Mouse (Mus musculus): ENCODE data around the gene Scgb2b18. TPM values are rescaled to one million over a fixed set of nuclear protein-coding genes. Genes with fewer than 3 reads are reported as not detected.
"Not testable (repeated sequence)": the region's sequence is repeated elsewhere in the genome, so short reads cannot be mapped to it uniquely, and the experiment has no call there.

Scgb2b18 gene
- polyA plus RNA-seq (2016; fragmentation: Nextera tagmentation; extraction: Ambion mirVana): not detected in 2 replicates

DNA sequence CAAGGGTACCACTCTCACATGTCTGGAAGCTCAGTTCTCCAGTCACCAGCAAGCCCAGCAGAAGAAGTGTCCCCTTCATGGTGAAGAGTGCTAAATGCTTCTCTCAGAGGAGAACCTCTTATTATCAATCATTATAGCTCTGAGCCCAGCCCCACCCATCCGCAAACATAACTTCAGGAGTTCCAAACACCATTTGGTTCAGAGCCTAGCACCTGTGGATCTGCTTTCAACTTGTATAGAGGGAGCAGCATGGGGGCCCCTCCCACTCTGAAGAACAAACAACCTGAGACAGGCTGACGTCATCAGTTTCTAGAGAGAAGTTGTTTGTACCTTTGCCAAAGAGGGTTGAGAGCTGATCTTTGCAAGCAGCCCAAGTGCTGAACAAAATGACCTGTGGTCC, at the start of gene Scgb2b18:
Gene Scgb2b18, minus strand, starts transcription at position 101 of the 400 bp plus-strand sequence.
- not testable (repeated sequence) for DNase-seq (ENCODE audit: low spot score); H3K9me3 ChIP-seq; H3K36me3 ChIP-seq; H3K27me3 ChIP-seq (ENCODE audit: insufficient read depth, poor library complexity, severe bottlenecking); H3K4me3 ChIP-seq; H3K4me1 ChIP-seq (replicated peaks); H3K27ac ChIP-seq
- WGBS: 86% methylated on average over 2 of the region's 2 CpGs

DNA sequence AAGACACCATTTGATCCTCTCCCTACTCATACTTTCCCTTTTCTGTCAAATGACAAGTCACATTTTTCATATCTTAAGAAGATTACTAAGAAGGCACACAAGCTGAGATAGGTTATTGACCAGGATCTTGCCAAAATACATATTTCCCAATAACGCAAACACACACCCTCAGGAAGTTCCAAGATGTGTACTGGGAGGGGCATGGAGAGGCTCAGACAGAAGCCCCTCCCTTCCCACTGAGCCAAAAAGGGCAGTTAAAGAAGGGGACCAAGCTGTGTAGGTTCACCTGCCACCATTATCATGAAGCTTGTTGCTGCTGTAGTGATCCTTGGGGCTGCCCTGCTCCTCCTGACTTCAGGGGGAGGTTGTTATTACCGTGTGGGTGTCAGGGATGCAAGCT, 11.6 kb upstream of the Scgb2b18 start, which contains the start of gene Scgb1b18:
Gene Scgb1b18, plus strand, starts transcription at position 301 of the 400 bp plus-strand sequence.
- DNase-seq (ENCODE audit: low spot score); H3K36me3 ChIP-seq; H3K9me3 ChIP-seq; H3K4me3 ChIP-seq; H3K27ac ChIP-seq; H3K27me3 ChIP-seq (ENCODE audit: insufficient read depth, poor library complexity, severe bottlenecking); H3K4me1 ChIP-seq (replicated peaks): not testable (repeated sequence)
- WGBS: no CpG with 5 or more reads among the region's 2 CpGs

Other genes starting within 250 kb of the Scgb2b18 start
- not detected in 2 replicates for gene Scgb2b17, start 117.3 kb downstream of the Scgb2b18 start, polyA plus RNA-seq (2016; fragmentation: Nextera tagmentation; extraction: Ambion mirVana)
- gene Scgb1b17, start 110.4 kb downstream of the Scgb2b18 start, polyA plus RNA-seq (2016; fragmentation: Nextera tagmentation; extraction: Ambion mirVana): not detected in 2 replicates
- not detected in 2 replicates for gene Scgb1b18, start 11.7 kb upstream of the Scgb2b18 start, polyA plus RNA-seq (2016; fragmentation: Nextera tagmentation; extraction: Ambion mirVana)
- not detected in 2 replicates for gene Scgb2b19, start 106.5 kb upstream of the Scgb2b18 start, polyA plus RNA-seq (2016; fragmentation: Nextera tagmentation; extraction: Ambion mirVana)
- not detected in 2 replicates for gene Scgb1b19, start 113.4 kb upstream of the Scgb2b18 start, polyA plus RNA-seq (2016; fragmentation: Nextera tagmentation; extraction: Ambion mirVana)
- gene Scgb2b20, start 192.5 kb upstream of the Scgb2b18 start, polyA plus RNA-seq (2016; fragmentation: Nextera tagmentation; extraction: Ambion mirVana): not detected in 2 replicates
- not detected in 2 replicates for gene Scgb1b20, start 199.4 kb upstream of the Scgb2b18 start, polyA plus RNA-seq (2016; fragmentation: Nextera tagmentation; extraction: Ambion mirVana)

Measured in hindbrain, embryonic 10.5 days (tissue).